Mouse (Mus musculus): ENCODE data around the gene Rdh1.
"Not testable (repeated sequence)": the region's sequence is repeated elsewhere in the genome, so short reads cannot be mapped to it uniquely, and the experiment has no call there.

Gene Rdh1

DNA sequence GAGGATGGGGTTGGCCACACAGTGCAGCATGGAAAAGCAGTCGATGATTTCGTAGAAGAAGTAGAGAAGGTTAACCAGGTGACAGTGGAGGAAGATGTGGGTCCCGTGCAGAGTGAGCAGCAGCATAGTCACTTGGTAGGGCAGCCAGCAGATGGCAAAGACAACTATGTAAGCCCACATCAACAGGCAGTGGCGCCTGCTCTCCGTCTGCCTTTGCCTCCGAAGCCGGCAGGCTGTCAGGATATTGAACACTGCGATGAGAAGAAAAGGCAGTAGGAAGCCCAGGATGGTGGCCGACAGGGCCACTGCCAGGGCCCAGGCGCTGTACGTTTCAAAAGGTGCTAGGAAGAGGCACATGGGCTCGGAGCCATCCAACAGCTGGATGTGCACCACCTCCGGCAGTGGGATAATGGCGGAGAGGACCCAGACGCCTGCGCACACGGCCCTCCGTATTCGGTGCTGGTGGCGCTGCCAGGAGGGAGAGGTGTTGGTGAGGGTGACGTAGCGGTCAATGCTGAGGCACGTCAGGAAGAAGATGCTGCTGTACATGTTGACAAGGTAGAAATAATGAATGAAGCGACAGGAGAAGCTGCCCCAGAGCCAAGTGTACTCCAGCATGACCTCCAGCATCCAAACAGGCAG, 9.3 kb upstream of the Rdh1 start:
- no peak for DNase-seq

DNA sequence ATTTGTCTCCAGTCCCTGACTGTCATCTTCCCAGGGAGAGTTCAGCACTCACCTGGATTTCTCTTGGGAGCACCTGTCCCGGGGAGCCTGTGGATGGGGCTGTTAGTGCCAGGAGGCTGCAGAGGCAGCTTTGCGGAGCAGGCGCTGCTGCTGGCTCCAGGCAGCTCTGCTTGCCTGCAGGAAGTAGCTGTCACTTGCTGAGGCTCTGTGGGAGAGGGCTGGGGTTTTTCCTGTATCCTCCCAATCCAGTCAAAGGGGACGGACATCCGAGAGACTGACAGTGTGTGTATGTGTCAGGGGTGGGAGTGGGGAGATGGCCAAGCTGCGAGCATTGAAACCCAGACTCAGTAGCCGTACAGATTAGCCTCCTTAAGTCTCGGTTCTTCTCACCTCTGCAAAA, 8.0 kb upstream of the Rdh1 start, which contains the start of gene Gpr182:
Gpr182 (minus strand) TSS at position 185 of the 400 bp plus-strand sequence.
- DNase-seq: peak; percentile 70

DNA sequence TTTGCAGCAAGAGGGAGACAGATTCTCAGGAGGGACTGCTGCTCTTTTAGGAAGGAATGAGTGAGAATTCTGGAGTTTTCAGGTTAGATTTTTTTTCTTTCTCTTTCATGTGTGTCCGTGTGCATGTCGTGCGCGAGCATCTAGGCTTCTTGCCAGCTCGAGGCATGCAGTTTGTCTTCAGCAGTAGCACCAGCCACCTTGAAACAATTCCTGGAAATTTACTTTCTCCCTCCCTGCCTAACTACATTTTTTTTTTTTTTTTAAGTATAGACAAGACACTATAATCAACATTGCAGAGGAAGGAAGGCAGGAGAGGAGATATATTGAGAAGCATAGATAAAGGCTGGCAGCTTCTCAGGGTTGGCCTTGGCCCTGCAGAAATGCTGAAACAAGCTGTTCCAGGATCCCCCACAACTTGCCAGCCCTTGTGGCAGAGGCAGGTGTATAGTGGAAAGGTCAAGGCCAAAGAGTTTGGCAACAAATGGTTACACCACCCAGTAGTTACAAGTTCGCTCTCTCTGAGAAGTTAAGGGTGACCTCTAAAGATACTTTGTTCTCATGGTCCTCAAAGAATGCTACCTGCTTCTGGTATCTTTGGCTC, 4.9 kb upstream of the Rdh1 start:
- DNase-seq: peak; percentile 78

DNA sequence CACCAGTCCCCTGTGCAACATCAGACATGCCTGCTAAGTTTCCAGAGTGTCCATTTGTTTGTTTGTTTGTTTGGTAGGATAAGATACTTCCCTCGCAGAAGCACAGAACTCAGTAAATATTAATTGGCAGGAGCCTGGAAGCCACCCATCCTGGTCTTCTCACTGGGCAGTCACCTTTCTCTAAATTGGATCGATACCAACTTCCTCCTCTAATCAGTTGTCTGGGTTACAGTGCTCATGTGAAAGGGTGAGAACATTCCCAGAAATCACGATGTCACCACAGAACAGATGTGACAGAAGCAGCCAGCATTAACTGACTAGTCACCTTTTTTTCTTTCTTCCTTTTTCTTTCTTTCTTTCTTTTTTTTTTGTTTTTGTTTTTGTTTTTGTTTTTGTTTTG, 4.3 kb upstream of the Rdh1 start:
- DNase-seq: no peak

DNA sequence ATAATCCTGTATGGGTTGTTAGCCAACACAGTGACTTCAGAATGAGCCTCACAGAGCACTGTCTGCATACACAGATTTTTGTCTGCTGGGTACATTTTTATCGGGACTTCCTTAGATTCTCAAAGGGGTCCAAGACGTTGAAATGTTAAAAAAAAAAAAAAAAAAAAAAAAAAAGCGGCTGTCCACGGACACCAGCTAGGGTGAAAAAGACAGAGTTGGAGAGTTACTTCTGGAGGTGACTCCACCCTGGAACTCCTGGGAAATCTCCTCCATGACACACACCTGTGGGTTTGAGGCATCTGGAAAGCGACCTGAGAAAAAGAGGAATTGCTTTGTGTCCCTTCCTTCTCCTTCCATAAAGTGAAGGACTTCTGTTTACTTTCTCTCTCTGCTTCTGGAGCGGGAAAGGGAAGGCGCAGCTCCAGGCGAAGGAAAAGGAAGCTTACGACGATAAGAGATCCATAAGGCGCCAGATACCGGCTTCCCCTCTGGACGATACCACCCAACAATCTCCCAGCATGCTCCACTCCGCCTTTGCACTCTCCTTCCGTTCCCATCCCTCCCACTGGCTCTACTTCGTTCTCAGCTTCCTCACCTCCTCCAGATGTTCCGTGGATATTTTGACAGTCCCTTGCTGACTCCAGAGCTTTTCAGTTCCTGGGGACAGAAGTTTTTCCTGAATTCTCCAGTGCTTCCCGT, 3.6 kb upstream of the Rdh1 start:
- peak; percentile 36 for DNase-seq

DNA sequence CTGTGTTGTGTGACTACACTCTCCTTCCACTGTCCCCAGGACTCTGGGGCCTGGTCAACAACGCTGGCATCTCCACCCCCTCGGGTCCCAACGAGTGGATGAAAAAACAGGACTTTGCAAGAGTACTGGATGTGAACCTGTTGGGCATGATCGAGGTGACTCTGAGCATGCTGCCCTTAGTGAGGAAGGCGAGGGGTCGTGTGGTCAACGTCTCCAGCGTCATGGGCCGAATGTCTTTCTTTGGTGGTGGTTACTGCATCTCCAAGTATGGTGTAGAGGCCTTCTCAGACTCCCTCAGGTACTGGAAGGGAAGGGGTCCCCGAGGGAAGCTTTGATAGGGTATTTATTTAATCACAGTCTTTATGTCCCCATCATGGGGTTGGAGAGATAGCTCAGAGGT, 3.4 kb downstream of the Rdh1 start:
- not testable (repeated sequence) for DNase-seq

DNA sequence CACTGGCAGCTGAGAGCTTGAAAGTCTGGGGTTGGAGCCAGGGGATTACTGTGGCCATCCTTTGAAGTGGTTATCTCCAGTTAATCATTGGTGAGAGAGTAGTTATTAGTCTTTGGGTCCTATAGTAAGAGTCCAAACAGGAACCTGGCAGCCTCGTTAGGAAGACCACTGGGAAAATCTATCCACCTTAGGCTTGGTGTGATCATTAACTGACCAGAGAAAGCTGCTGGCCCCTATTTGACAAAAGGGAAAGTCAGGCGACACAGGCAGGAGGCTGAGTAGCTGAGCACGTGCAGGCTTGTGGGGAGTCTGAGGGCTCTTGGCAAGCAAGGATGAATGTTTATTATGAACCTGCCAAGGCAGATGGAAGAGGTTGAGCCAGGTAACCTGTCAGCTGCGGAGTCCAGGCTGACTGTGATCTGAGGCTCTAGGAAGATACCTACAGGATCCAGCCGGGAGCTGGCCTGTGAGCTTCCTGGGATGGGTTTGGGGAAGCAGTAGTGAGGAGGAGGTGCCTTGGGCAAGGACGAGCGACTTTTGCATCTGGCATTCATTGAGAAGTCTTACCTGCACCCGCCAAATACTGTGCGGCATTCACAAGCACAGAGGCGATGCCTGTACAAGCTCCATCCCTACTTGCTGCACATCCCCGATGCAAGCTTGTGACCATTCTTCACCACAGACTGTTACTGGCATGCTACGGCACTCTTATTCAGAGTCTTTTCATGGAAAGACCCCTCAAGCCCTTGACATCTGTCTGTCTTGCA, 4.6 kb downstream of the Rdh1 start:
- DNase-seq: peak; percentile 72

DNA sequence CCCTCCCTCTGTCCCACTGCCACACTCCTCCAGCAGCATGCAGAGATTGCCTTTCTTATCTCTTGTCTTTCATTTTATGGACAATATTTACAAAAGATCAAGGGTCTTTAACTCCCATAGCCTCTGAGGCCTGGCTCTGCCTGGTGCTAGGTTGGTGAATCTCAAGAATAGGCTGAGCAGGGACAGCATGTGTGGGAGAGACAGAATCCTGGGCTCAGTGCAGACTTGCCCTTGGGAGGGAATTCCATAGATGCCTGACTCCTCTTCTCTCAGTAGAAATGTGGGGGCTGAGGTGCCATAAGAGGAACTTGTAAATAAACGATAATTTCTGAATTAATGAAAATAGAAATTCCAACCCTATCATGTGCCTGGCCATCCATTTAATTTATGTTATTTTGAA, 7.0 kb downstream of the Rdh1 start:
- DNase-seq: peak; percentile 14

DNA sequence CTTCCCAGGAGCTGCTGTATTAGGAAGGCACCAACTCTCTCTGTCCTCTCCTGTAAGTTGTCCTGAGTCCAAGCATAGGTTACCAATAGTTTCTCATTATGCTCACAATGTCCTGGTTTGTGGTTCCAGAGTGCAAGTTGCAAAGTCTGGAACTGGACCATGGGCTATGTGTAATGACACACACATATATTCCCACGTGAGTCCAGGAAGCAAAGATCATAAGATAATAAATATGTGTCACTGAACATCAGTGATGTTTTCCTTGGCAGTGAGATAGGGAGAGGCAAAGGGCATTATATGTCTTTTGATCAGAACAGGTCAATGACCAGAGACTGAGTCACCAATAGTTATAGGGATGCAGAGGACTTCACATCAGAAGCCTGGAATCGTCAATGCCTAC, 16.5 kb downstream of the Rdh1 start, which contains the start of gene Rdh9:
Rdh9 (plus strand) TSS at position 376 of the 400 bp plus-strand sequence.
- no peak for DNase-seq

DNA sequence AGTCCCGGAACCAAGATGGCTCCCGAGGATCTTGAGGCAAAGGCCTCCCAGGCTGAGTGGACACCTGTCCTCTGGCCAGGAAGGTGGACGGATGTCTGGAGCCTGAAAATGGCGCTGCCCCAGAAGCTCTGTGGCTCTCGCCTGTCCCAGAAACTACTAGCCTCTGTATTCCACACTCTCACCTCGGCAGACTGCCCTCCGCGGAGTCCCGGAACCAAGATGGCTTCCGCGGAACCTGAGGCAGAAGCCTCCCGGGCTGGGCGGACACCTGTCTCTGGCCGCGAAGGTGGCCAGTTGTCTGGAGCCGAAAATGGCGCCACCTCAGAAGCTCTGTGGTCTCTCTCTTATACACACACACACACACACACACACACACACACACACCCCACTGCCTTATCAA, 22.8 kb downstream of the Rdh1 start:
- DNase-seq: not testable (repeated sequence)

DNA sequence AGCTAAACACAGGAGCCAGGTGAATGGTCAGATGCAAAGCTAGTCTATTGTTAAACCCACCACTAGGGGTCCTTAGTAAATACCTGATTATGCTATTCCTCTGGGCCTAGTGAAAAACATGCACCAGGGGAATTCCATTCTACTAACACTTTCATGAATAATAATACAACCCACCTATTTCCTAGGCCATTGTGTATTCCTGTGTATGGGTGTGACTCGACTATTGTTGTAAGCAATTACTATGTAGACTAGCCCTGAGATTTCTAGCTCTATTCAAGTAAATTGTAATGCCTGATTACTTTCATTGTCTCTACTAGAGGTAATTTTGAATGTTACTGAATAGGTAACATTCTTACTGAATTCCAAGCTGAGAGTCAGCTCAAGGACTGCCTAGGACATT, 25.9 kb downstream of the Rdh1 start:
- DNase-seq: not testable (repeated sequence)

DNA sequence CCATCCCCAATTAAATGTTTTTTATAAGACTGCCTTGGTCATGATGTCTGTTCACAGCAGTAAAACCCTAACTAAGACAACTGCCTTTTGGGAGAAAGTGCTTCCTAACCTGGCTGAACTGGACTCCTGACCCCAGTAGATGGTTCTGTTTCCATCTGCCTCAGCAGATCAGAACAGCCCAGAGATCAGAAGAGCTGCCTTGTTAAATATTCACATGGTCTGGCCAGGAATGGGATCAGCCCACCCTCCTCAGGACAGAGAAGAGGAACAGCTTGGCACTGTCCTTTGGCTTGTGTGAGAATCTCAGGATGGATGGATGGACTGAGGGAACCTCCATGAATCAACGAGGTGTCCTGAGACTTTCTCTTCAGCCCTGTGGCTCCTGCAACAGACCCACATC, 39.8 kb downstream of the Rdh1 start:
- DNase-seq: peak; percentile 31

DNA sequence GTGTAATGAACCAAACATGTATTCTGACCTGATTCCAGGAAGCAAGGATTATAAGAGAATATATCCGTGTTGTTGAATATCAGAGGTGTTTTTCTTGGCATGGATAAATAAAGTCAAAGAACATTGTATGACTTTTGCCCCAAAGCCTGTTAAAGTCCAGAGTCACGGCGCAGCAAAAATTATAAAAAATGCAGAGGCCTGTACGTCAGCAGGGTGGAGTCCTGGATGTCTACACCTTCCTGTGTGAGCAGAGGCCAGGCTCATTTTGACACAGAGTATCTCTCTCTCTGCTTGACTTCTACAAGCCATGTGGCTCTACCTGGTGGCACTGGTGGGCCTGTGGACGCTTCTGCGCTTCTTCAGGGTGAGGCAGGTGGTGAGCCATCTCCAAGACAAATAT, 41.4 kb downstream of the Rdh1 start, which contains the start of gene Rdh16:
Rdh16 (plus strand) TSS at position 262 of the 400 bp plus-strand sequence.
- peak; percentile 40 for DNase-seq

DNA sequence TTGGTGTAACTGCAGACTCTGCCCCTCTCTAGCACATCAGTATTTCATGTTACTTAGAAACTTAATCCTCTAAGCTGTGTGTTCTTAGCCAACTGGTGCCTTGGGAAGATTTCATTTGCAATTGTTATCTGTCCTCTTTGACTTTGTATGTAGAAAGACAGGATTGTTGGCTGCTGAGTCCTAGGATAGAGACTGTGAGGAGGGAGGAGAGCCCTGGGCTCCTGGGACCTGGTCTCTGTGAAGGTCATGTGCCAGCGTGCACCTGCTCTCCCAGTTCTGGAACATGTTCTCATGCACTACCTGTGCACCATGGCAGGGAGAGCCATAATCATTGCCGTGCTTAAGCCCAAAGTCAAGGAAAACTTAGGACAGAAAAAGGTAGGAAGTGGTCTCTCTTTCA, 42.1 kb downstream of the Rdh1 start:
- DNase-seq: no peak

DNA sequence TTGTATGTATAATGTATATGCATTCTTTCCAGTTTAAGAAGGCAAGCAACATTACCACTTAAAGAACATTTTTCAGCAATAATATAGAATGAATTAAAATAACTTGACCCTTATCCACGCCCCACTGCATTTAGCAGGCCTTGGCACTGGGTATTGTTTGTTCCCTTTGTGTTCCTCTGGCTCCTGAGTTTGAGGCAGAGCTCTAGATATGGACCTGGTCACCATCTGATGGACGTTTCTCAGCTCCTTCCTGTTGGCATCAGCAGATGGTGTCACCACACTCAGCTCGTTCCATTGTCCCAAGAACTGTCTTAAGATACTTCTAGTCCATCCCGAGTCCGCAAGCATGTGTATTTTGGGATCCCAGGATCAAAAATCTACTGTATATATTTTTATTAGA, 42.7 kb downstream of the Rdh1 start:
- no peak for DNase-seq

DNA sequence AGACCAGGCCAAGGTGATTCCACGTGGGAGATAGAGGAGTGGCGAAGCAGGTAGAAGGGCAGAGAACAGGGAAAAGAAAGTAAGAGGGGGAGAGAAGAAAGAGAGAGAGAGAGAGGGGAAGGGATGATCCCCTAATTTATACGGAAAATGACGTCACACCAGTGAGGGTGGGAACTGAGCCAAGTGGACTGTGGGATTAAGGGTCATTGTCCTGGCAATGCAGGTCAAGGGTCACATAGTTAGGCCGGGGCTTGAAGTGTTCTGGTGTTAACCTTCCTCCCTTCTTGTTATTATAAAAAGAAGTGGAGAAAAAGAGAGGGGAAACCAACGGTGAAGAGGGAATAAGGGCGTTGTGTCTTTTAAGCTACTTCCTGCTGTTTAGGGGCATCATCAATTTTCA, 44.9 kb downstream of the Rdh1 start:
- peak; percentile 18 for DNase-seq

DNA sequence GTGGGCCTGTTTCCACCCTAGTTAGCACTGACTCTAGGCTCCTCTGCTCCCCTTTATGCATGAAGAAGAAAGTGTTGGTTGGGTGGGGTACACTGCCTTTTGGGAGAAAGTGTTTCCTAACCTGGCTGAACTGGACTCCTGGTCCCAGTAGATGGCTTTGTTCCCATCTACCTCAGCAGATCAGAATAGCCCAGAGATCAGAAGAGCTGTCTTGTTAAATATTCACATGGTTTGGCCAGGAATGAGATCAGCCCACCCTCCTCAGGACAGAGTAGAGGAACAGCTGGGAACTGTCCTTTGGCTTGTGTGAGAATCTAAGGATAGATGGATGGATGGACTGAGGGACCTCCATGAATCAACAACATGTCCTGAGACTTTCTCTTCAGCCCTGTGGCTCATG, 56.4 kb downstream of the Rdh1 start:
- no peak for DNase-seq

DNA sequence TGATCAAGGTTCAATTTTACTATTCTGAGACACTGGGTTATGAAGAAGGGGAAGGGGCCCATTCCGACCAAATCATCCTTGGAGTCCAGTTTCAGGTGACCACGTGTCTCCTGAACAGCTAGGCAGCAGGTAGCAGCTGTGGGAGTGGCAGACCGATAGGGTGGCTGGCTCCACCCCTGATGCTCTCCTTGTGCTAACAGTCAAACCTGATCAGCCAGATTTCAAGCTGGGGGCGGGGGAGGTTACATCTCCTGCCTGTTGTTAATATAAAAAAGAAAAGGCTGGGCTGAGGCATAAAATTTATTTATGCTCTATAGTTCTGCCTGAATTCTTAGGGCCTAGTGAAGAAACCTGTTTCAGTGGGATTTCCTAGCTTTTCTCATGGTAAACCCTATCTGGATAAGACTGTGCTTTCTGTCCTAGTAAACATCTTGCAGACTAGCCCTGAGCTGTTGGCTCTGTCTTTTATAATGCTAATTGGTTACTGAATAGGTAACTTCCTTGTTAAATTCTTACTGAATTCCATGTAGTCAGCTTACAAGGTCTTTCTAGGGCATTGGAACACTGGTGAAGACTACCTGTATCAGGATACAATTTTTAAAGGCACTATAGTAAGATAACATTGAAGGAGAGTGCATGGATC, 57.9 kb downstream of the Rdh1 start:
- peak; percentile 17 for DNase-seq

Data from kidney, postnatal 10 days (tissue).